Mouse (Mus musculus) embryonic facial prominence, embryonic 13.5 days (tissue): ENCODE results near the gene Pik3c2b. TPM values are rescaled to one million over a fixed set of nuclear protein-coding genes. Genes with fewer than 3 reads are reported as not detected.

Experiments used
- ATAC-seq: fragments of 200-750 bp; cut with Nextera tagmentation; 2 replicates; pipeline ENCODE4 v1.8.0; 2017; ENCODE audit warnings: low read depth; ENCODE audit not compliant: insufficient number of reproducible peaks, insufficient read depth, low FRiP score, low TSS enrichment
- H3K27ac ChIP-seq: fragments of 300-500 bp; sonication (generic); 2 replicates; pipeline ENCODE4 v1.5.1; 2015; ENCODE audit warnings: moderate library complexity, mild to moderate bottlenecking, inconsistent platforms
- H3K27me3 ChIP-seq: fragments of 300-500 bp; sonication (generic); 2 replicates; pipeline ENCODE4 v1.6.1; 2015; ENCODE audit warnings: mild to moderate bottlenecking, inconsistent platforms
- H3K36me3 ChIP-seq: fragments of 300-500 bp; sonication (generic); 2 replicates; pipeline ENCODE4 v1.6.1; 2015; ENCODE audit warnings: mild to moderate bottlenecking, inconsistent platforms
- H3K4me1 ChIP-seq: fragments of 300-500 bp; sonication (generic); 2 replicates; pipeline ENCODE4 v1.6.1; 2015; ENCODE audit warnings: inconsistent platforms
- H3K4me2 ChIP-seq: fragments of 300-500 bp; sonication (generic); 2 replicates; pipeline ENCODE4 v1.6.1; 2015; ENCODE audit warnings: moderate library complexity, mild to moderate bottlenecking, inconsistent platforms
- H3K4me3 ChIP-seq: fragments of 300-500 bp; sonication (generic); 2 replicates; pipeline ENCODE4 v1.5.1; 2015; ENCODE audit warnings: mild to moderate bottlenecking, inconsistent platforms
- H3K9ac ChIP-seq: fragments of 300-500 bp; sonication (generic); 2 replicates; pipeline ENCODE4 v1.6.1; 2015; ENCODE audit warnings: mild to moderate bottlenecking, inconsistent platforms
- H3K9me3 ChIP-seq: fragments of 300-500 bp; sonication (generic); 2 replicates; pipeline ENCODE4 v1.6.1; 2016; ENCODE audit warnings: inconsistent platforms
- WGBS: fragments of 180-500 bp; shearing (Covaris S2); methylation state at CpG from one replicate; pipeline ENCODE4 v1.1.7; 2015; ENCODE audit warnings: mixed read lengths; 5-methylcytosine and 5-hydroxymethylcytosine counted together
- polyA plus RNA-seq: library from polyadenylated mRNA; unstranded; fragments of >200 nt; fragmentation: Nextera tagmentation; extraction: Ambion mirVana; gene quantifications from 2 replicates; pipeline ENCODE4 v1.2.1, GENCODE M21; 2015

The Pik3c2b gene
- polyA plus RNA-seq, 1 experiment from 2014 or later, result 7.4 TPM

DNA sequence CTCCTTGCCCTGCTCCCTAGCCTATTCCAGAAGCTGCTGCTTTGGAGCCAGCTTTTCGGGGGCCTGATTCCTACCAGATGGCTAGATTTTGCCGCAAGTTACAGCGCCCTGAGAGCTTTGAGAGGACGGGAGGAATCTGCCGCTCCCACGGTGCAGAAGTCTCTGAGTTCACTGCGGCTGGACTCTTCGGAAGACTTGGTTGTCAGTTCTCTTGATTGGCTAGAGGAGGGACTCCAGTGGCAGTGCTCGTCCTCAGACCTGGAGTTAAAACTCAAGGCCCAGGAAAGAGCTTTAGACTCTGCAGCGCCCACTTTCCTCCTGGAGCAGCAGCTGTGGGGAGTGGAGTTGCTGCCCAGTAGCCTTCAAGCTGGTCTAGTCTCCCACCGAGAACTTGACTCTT, 86.5 kb downstream of the Pik3c2b start:
- H3K36me3 ChIP-seq, result peaks cover 10% of the 10 kb centered on the region
- WGBS, result under 1% methylated on average over 11 of the region's 11 CpGs
- peaks cover 44% of the 10 kb centered on the region for H3K4me1 ChIP-seq
- peak overlapping the region; percentile 98 for H3K27ac ChIP-seq
- H3K9ac ChIP-seq, result peak overlapping the region; percentile 98
- H3K27me3 ChIP-seq, result no peaks in the 10 kb centered on the region
- peak overlapping the region; percentile 99 for H3K4me2 ChIP-seq
- no peaks in the 10 kb centered on the region for H3K9me3 ChIP-seq
- no peak for ATAC-seq
- peak overlapping the region; percentile 98 for H3K4me3 ChIP-seq

DNA sequence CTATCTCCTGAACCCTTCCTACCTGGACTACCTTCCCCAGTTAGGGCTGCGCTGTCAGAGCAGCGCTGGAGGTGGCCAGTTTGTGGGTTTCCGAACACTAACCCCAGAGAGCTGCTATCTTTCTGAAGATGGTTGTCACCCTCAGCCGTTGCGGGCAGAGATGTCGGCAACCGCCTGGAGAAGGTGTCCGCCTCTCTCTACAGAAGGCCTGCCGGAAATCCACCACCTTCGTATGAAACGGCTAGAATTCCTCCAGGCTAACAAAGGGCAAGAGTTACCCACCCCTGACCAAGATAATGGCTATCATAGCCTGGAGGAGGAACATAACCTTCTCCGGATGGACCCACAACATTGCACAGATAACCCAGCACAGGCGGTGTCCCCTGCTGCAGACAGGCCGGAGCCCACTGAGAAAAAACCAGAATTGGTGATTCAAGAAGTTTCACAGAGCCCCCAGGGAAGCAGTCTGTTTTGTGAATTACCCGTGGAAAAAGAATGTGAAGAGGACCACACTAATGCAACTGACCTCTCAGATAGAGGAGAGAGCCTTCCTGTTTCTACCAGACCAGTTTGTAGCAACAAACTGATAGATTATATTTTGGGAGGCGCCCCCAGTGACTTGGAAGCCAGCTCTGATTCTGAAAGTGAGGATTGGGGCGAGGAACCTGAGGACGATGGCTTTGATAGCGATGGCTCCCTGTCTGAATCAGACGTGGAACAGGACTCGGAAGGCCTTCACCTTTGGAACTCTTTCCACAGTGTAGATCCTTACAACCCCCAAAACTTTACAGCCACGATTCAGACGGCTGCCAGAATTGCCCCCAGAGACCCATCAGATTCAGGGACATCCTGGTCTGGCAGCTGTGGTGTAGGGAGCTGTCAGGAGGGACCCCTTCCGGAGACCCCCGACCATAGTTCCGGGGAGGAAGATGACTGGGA, 87.2 kb downstream of the Pik3c2b start:
- Histone ChIP-seq H3K4me3 (peak overlapping the region; percentile 98), H3K36me3 (peaks cover 18% of the 10 kb centered on the region), H3K4me2 (peak overlapping the region; percentile 99), H3K27me3 (no peaks in the 10 kb centered on the region), H3K9ac (peak overlapping the region; percentile 98), H3K9me3 (no peaks in the 10 kb centered on the region), H3K4me1 (peaks cover 44% of the 10 kb centered on the region), H3K27ac (peak overlapping the region; percentile 98)
- WGBS, result 9% methylated on average over 26 of the region's 26 CpGs
- no peak for ATAC-seq

DNA sequence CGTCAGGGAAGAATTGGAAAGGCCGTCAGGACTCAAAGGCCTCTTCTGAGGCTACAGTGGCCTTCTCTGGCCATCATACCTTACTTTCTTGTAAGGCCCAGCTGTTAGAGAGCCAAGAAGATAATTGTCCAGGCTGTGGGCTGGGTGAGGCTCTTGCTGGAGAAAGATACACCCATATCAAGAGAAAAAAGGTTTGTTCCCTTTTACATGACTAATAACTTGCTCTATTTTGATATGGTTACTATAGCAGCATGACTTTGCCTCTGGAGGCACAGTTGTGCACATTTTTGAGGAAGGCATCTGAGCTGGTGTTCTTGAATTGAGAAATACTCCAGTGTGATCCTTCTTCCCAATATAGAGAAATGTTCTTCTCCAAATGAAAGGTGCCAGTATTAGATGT, 88.0 kb downstream of the Pik3c2b start:
- no peaks in the 10 kb centered on the region for H3K9me3 ChIP-seq
- H3K4me2 ChIP-seq, result peak overlapping the region; percentile 99
- peak overlapping the region; percentile 98 for H3K9ac ChIP-seq
- no peak overlapping the region for H3K27ac ChIP-seq
- peak overlapping the region; percentile 98 for H3K4me3 ChIP-seq
- ATAC-seq, result no peak
- H3K4me1 ChIP-seq, result peaks cover 44% of the 10 kb centered on the region
- peaks cover 25% of the 10 kb centered on the region for H3K36me3 ChIP-seq
- no peaks in the 10 kb centered on the region for H3K27me3 ChIP-seq
- 4% methylated on average over 2 of the region's 2 CpGs for WGBS

DNA sequence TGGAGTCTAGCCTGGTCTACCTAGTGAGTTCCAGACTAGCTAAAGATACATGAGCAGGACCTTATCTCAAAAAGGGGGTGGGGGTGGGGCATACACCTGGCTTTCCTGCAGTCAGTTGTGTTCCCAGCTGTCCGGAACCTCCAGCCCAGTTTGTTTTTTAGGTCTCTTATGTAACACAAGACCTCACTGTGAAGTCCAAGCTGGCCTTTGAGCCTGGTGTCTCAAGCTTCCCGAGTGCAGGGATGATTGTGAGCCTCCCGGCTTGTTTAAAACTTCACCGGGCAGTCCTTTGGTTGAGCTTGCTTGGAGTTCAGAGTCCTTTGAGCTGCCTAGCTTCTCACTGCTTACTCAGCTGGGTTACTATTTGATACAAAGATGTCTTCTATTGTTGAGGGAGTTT, 88.6 kb downstream of the Pik3c2b start:
- Histone ChIP-seq H3K9me3 (no peaks in the 10 kb centered on the region), H3K36me3 (peaks cover 32% of the 10 kb centered on the region), H3K4me2 (peak overlapping the region; percentile 99), H3K4me1 (peaks cover 44% of the 10 kb centered on the region), H3K9ac (peak overlapping the region; percentile 98), H3K4me3 (peak overlapping the region; percentile 98), H3K27ac (no peak overlapping the region), H3K27me3 (no peaks in the 10 kb centered on the region)
- no peak for ATAC-seq
- WGBS, result 31% methylated on average over 4 of the region's 4 CpGs

DNA sequence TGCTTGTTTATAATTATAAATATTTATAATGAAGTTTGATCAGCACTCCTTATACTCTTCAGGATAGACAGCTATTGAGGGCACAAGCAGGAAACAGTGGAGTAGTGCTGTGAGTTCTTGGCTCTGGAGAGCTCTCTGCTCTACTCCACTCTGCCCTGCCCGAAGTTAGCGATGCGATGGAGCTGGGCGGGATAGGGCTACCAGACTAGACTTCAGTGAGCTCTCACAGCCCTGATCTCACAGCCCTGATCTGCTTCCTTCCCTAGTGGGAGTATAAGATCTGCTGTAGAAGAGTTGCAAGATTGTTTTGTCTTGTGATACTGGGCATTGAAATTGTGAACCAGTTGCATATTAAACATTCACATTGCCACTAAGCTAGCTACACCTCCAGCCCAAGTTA, 89.4 kb downstream of the Pik3c2b start:
- peaks cover 37% of the 10 kb centered on the region for H3K4me1 ChIP-seq
- peak overlapping the region; percentile 66 for H3K9ac ChIP-seq
- H3K36me3 ChIP-seq, result peaks cover 37% of the 10 kb centered on the region
- no peak overlapping the region for H3K27ac ChIP-seq
- H3K4me3 ChIP-seq, result peak overlapping the region; percentile 98
- H3K9me3 ChIP-seq, result no peaks in the 10 kb centered on the region
- WGBS, result 41% methylated on average over 4 of the region's 4 CpGs
- H3K4me2 ChIP-seq, result peak overlapping the region; percentile 99
- no peaks in the 10 kb centered on the region for H3K27me3 ChIP-seq
- no peak for ATAC-seq

DNA sequence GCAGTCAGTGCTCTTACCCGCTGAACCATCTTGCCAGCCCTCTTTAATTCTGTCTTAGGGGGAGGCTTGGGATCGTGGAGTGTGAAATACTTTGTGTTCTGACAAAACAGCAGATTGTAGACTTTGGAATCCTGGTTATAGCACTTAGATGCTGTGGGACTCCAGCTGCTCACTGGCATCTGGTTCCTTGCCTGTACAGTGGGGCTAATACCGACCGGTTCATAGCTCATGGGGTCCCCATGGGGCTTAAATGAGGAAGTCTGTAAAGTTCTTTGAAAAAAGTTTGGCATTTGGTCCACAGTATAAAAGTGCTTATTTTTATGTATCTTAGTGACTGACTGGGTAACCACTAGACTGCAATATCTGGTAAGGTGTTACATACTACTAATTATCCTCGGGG, 90.3 kb downstream of the Pik3c2b start:
- peaks cover 47% of the 10 kb centered on the region for H3K36me3 ChIP-seq
- H3K27ac ChIP-seq, result no peak overlapping the region
- ATAC-seq, result no peak
- H3K4me2 ChIP-seq, result peak overlapping the region; percentile 99
- no peaks in the 10 kb centered on the region for H3K9me3 ChIP-seq
- H3K4me3 ChIP-seq, result peak overlapping the region; percentile 98
- peaks cover 37% of the 10 kb centered on the region for H3K4me1 ChIP-seq
- no peaks in the 10 kb centered on the region for H3K27me3 ChIP-seq
- H3K9ac ChIP-seq, result 0 out of 2 replicates have a peak overlapping the region, but pooled peaks have one; percentile 36
- WGBS, result 67% methylated on average over 5 of the region's 5 CpGs

DNA sequence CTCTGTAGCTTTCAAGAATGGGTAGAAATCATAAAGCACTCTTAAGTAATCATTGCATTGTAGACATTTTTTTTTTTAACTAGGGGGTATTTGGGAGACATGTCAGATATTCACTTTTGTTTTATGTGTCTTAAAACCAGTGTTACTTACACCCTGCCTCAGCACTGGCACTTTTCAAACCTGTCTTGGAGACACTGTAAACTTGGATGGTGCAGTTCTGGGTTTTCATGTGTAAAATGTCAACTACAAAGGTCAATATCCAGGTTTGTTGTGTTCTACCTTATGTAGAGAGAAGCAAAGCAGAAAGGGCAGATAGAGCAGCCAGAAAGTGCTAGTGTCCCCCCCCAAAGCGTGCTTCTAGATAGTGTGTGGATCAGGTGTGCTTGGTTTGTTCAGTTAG, 92.9 kb downstream of the Pik3c2b start:
- H3K9ac ChIP-seq, result no peak overlapping the region
- H3K9me3 ChIP-seq, result no peaks in the 10 kb centered on the region
- H3K4me1 ChIP-seq, result peaks cover 26% of the 10 kb centered on the region
- no peaks in the 10 kb centered on the region for H3K27me3 ChIP-seq
- 89% methylated on average over 1 of the region's 1 CpGs for WGBS
- no peak overlapping the region for H3K4me2 ChIP-seq
- H3K36me3 ChIP-seq, result peaks cover 61% of the 10 kb centered on the region
- H3K4me3 ChIP-seq, result no peak overlapping the region
- ATAC-seq, result no peak
- no peak overlapping the region for H3K27ac ChIP-seq

DNA sequence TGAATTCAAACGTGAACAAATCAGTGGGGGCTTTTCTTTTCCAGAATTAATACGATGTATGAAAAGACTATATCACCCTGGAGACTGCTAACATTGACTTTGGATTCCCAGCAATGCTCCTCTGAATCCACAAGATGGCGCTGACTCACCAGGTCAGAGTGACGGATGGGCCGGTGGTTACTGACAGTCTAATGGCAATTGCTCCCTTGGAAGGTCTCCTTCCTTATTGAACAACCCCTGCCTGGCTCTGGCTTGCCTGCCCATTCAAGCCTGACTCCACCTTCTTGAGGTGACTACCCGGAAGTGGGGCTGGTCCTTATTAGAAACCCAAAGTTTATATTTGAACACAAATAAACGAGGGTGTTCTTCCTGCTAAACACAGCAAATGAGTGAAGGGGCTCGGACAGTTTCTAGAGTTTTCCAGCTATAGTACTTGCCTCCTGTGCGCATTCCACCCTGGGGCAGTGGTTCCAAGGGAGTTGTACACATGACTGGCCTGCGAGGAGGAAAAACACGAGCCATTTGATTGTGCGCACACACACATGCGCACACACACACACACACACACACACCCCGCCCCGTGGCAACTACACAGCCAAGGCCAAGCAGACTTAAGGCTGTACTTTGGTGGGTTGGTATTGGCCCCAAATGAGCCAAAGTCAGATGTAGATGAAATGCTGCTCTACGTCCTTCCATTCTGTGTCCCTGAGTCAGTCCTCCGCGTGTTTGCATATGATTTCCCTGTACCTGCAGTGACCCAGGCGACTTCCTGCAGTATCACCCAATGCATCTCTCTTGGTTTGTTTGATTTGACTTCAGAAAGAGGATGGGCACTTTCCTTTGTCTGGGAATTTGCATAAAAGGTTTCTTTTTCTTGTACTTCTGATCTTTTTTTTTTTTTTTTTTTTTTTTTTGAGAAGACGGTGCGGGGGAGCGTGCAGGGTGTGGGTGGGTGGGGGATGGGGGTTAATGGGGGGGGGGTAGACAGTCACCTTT, 100.8 kb downstream of the Pik3c2b start:
- no peak overlapping the region for H3K9ac ChIP-seq
- H3K4me1 ChIP-seq, result no peaks in the 10 kb centered on the region
- H3K4me2 ChIP-seq, result no peak overlapping the region
- WGBS, result 58% methylated on average over 22 of the region's 22 CpGs
- ATAC-seq, result no peak
- H3K36me3 ChIP-seq, result peaks cover 9% of the 10 kb centered on the region
- no peak overlapping the region for H3K4me3 ChIP-seq
- peaks cover 4% of the 10 kb centered on the region; the same call in 1 of the 2 replicates for H3K9me3 ChIP-seq
- H3K27ac ChIP-seq, result no peak overlapping the region
- H3K27me3 ChIP-seq, result no peaks in the 10 kb centered on the region

DNA sequence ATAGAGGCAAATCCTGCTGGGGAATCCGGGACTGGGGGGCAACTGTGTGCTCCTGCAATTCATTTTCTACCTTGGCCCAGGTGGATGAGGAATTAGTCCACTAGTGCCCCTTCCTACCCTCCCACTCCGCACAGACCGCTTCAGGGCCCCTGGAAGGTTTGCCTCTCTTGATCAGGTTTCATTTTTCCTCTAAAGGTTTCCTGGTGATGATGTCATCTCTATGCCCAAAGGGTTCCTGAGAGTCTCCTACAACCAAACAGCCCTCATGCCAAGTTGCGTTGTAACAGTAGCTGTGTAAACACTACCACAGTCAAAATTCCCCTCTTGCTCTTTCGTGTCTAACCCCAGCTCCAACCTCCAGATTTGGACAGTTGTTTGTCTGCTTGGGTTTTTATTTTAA, 101.9 kb downstream of the Pik3c2b start:
- WGBS, result 69% methylated on average over 5 of the region's 5 CpGs
- H3K36me3 ChIP-seq, result 0 out of 2 replicates have a peak, but pooled peaks cover 5% of the 10 kb centered on the region
- no peak overlapping the region for H3K4me3 ChIP-seq
- no peak overlapping the region for H3K4me2 ChIP-seq
- H3K9ac ChIP-seq, result no peak overlapping the region
- no peaks in the 10 kb centered on the region for H3K27me3 ChIP-seq
- ATAC-seq, result no peak
- H3K9me3 ChIP-seq, result peaks cover 4% of the 10 kb centered on the region; the same call in 1 of the 2 replicates
- no peaks in the 10 kb centered on the region for H3K4me1 ChIP-seq
- no peak overlapping the region for H3K27ac ChIP-seq

DNA sequence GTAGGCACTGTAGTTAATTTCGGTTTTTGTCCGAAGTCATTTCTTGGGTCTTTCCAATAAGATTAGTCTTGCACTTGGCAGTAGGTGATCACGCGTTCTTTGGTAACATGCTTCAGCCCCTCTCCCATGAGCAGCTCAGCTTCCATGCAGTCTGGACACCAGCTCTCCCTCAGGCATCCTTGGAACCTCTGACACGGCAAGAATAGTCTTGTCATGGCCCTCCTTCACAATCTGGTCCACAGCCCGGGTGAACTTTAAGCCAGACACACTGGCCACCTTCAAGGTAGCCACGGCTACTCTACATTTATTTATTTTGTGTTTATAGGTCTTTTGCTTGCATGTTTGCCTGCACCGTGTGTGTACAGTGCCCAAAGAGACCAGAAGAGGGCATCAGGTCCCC, 102.7 kb downstream of the Pik3c2b start:
- Histone ChIP-seq H3K4me1 (no peaks in the 10 kb centered on the region), H3K27me3 (no peaks in the 10 kb centered on the region), H3K36me3 (no peaks in the 10 kb centered on the region), H3K9ac (no peak overlapping the region), H3K9me3 (peaks cover 4% of the 10 kb centered on the region; the same call in 1 of the 2 replicates), H3K4me3 (no peak overlapping the region), H3K27ac (no peak overlapping the region), H3K4me2 (no peak overlapping the region)
- WGBS, result 92% methylated on average over 8 of the region's 8 CpGs
- no peak for ATAC-seq

DNA sequence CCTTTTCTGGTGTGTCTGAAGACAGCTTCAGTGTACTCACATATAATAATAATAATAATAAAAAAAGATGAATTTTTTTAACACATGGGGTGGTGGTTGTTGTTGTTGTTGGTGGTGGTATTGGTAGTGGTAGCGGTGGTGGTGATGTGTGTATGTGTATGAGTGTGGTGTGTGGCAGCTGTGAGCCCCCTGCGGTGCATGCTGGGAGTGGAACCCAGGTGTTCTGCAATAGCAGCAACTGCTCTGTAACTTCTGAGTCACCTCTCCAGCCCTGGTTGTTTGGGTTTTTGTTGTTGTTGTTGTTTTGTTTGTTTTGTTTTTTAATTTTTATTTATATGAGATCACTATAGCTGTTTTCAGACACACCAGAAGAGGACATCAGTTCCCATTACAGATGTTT, 105.1 kb downstream of the Pik3c2b start:
- H3K27me3 ChIP-seq, result no peaks in the 10 kb centered on the region
- H3K4me2 ChIP-seq, result no peak overlapping the region
- H3K4me1 ChIP-seq, result no peaks in the 10 kb centered on the region
- H3K4me3 ChIP-seq, result no peak overlapping the region
- ATAC-seq, result no peak
- WGBS, result 91% methylated on average over 2 of the region's 2 CpGs
- no peaks in the 10 kb centered on the region for H3K36me3 ChIP-seq
- peaks cover 4% of the 10 kb centered on the region; the same call in 1 of the 2 replicates for H3K9me3 ChIP-seq
- no peak overlapping the region for H3K9ac ChIP-seq
- H3K27ac ChIP-seq, result no peak overlapping the region
